Comparison of ENCODE assay signal across 32 mouse cellular contexts in genomic region chr9:72088893-72089611, GRCm38 (mm10). TPM values are rescaled to one million over a fixed set of nuclear protein-coding genes. Genes with fewer than 3 reads are reported as not detected.
DNase-seq lines count a peak whose midpoint lies in the region; ATAC-seq and TF ChIP-seq lines count a peak whose summit lies in the region.
"Had no signal": no experiment of that assay in that cellular context is flagged by ENCODE, and none has a peak within 500 bp of the region (broad histone marks: within the 10 kb centered on the region; RNA-seq: fewer than 3 reads in every experiment).

No protein-coding gene starts in this region.

- 63% methylated on average over 3 of the region's 3 CpGs for WGBS in liver, postnatal 0 days (ENCODE audit: insufficient replicate concordance)
- WGBS in kidney, adult 2 months = 75% methylated on average over 3 of the region's 3 CpGs

- H3K27me3 ChIP-seq in liver, postnatal 0 days (ENCODE audit: insufficient read depth, low read length) = no peaks in the 10 kb centered on the region
- no peaks in the 10 kb centered on the region for H3K27me3 ChIP-seq in kidney, adult 2 months (replicated peaks; ENCODE audit: control insufficient read depth, insufficient read depth, low read length)
- H3K27me3 ChIP-seq: forebrain, embryonic 12.5 days; heart, embryonic 12.5 days; kidney, embryonic 15.5 days; liver, embryonic 15.5 days; midbrain, embryonic 15.5 days; neural tube, embryonic 12.5 days; Patski; stomach, embryonic 15.5 days had no signal

- no peak for TF ChIP-seq POLR2A in kidney, adult 2 months (IDR thresholded peaks at IDR 0.05; ENCODE audit: low read depth, low read length)

- H3K9ac ChIP-seq in liver, postnatal 0 days (replicated peaks) = no peak overlapping the region
- H3K9ac ChIP-seq: forebrain, embryonic 12.5 days; heart, embryonic 12.5 days; hindbrain, embryonic 14.5 days; kidney, embryonic 15.5 days; liver, embryonic 15.5 days; midbrain, embryonic 15.5 days; neural tube, embryonic 12.5 days; stomach, embryonic 15.5 days had no signal

- peaks cover 9% of the 10 kb centered on the region; the same call in 1 of the 2 replicates for H3K4me1 ChIP-seq in liver, postnatal 0 days (ENCODE audit: insufficient read depth)
- H3K4me1 ChIP-seq in kidney, adult 2 months (ENCODE audit: control insufficient read depth, insufficient read depth, low read length) = peaks cover 6% of the 10 kb centered on the region

- TF ChIP-seq CTCF in liver, postnatal 0 days (IDR thresholded peaks at IDR 0.05; ENCODE audit: low read depth) = no peak
- TF ChIP-seq CTCF in kidney, adult 2 months (conservative IDR thresholded peaks at IDR 0.05; ENCODE audit: insufficient read depth, insufficient read length, low read depth, low read length) = no peak

- no peak for ATAC-seq in liver, postnatal 0 days
- ATAC-seq in hematopoietic stem cell, adult 5-6 weeks (replicated peaks in 1 of 2; ENCODE audit: insufficient read depth in 1 of 2, low FRiP score in 2 of 2, low TSS enrichment in 1 of 2, low read depth in 1 of 2, poor library complexity in 2 of 2, severe bottlenecking in 2 of 2) = peak; percentile 65 to 78; a peak in 3 of 4 replicates
- ATAC-seq in neutrophil, adult 5-6 weeks (ENCODE audit: extremely low read depth, insufficient number of reproducible peaks, low FRiP score, poor library complexity, severe bottlenecking) = peak; percentile 30; the same call in 1 of the 2 replicates
- ATAC-seq: CD4-positive, CD25-positive, alpha-beta regulatory T cell, adult 4 months; midbrain, embryonic 15.5 days; Patski had no signal

- H3K4me3 ChIP-seq in liver, postnatal 0 days (ENCODE audit: low read depth, low read length) = no peak overlapping the region
- no peak overlapping the region for H3K4me3 ChIP-seq in kidney, adult 2 months (ENCODE audit: insufficient read depth, low read depth, low read length)
- H3K4me3 ChIP-seq: erythroblast, embryonic 14.5 days; forebrain, embryonic 12.5 days; heart, adult 2 months; heart, embryonic 12.5 days; kidney, embryonic 15.5 days; layer of hippocampus, adult 2 months; liver, embryonic 15.5 days; midbrain, embryonic 15.5 days; neural tube, embryonic 12.5 days; stomach, embryonic 15.5 days had no signal

- H3K9me3 ChIP-seq in liver, postnatal 0 days (ENCODE audit: low read length) = no peaks in the 10 kb centered on the region
- H3K9me3 ChIP-seq: forebrain, embryonic 12.5 days; heart, embryonic 12.5 days; kidney, embryonic 15.5 days; liver, embryonic 15.5 days; midbrain, embryonic 15.5 days; neural tube, embryonic 12.5 days; stomach, embryonic 15.5 days had no signal

- TF ChIP-seq EP300 in liver, postnatal 0 days (IDR thresholded peaks at IDR 0.05; ENCODE audit: low read depth) = no peak

- DNase-seq in liver, postnatal 0 days = no peak
- DNase-seq in liver = no peak
- DNase-seq in NIH3T3 (ENCODE audit: low read depth) = peak; percentile 14
- no peak for DNase-seq in kidney, adult 2 months
- DNase-seq in layer of hippocampus, postnatal 25 days (ENCODE audit: extremely low spot score in 1 of 2, low spot score in 1 of 2) = no peak
- no peak for DNase-seq in thymus, postnatal 36 days
- DNase-seq: adrenal gland, postnatal 10 days; cerebellum, adult 18-20 months; cerebellum, postnatal 10 days; gastrocnemius, postnatal 25 days; heart, adult 2 months; heart, postnatal 4 days; kidney, adult 11 months; kidney, postnatal 25 days; layer of hippocampus, postnatal 36 days; lung, postnatal 4 days; right cerebral cortex, postnatal 14 days; thymus, postnatal 14 days had no signal

- H3K4me2 ChIP-seq in liver, postnatal 0 days (ENCODE audit: low read depth, low read length) = no peak overlapping the region
- H3K4me2 ChIP-seq: forebrain, embryonic 12.5 days; heart, embryonic 12.5 days; hindbrain, embryonic 14.5 days; kidney, embryonic 15.5 days; liver, embryonic 15.5 days; midbrain, embryonic 15.5 days; neural tube, embryonic 12.5 days; stomach, embryonic 15.5 days had no signal

- H3K36me3 ChIP-seq in liver, postnatal 0 days (replicated peaks; ENCODE audit: insufficient read depth, low read length) = no peaks in the 10 kb centered on the region
- H3K36me3 ChIP-seq in kidney, adult 2 months (ENCODE audit: control insufficient read depth, insufficient read depth, low read length) = no peaks in the 10 kb centered on the region
- H3K36me3 ChIP-seq: forebrain, embryonic 12.5 days; heart, embryonic 12.5 days; kidney, embryonic 15.5 days; liver, embryonic 15.5 days; midbrain, embryonic 15.5 days; neural tube, embryonic 12.5 days; stomach, embryonic 15.5 days had no signal

- peak overlapping the region; percentile 29; the same call in 1 of the 2 replicates for H3K27ac ChIP-seq in liver, postnatal 0 days (ENCODE audit: low read depth)
- H3K27ac ChIP-seq in kidney, adult 2 months (ENCODE audit: insufficient read depth, low read depth, low read length) = no peak overlapping the region
- H3K27ac ChIP-seq: forebrain, embryonic 12.5 days; heart, adult 2 months; hindbrain, embryonic 14.5 days; kidney, embryonic 15.5 days; liver, embryonic 15.5 days; midbrain, embryonic 15.5 days; neural tube, embryonic 12.5 days; stomach, embryonic 15.5 days had no signal

RNA-seq across cellular contexts. Expression of gene Tcf12, which starts 22.6 kb away (rescaled TPM):
- polyA plus RNA-seq in liver, postnatal 0 days (2015; fragmentation: Nextera tagmentation; extraction: Ambion mirVana) = 7.1 and 8.3 TPM in 2 replicates
- total RNA-seq in hematopoietic stem cell, adult 5-6 weeks (2017) = 67.5 and 70.2 TPM in 2 replicates
- total RNA-seq in neutrophil, adult 5-6 weeks (2017) = 68.5 and 69.8 TPM in 2 replicates
- 50.0 and 59.9 TPM in 2 replicates for polyA plus RNA-seq in kidney, adult 2 months (2012; rRNA removed)
- 10 to 100 TPM; 50.1 to 68.1 TPM for total RNA-seq in layer of hippocampus, postnatal 25 days (2021)
